Mouse (Mus musculus): ENCODE measurements at regions not wholly inside any gene's neighbourhood (a gene's known extent, or its start where the extent isn't known, plus 50 kb on each side); places are given as distances from the start of the nearest gene placed in this dataset.

GRCm38 (mm10) chr12:73491370-73491769 lies 54.8 kb downstream of the Tmem30b start:
- no peak for DNase-seq

GRCm38 (mm10) chr12:73482858-73483257 lies 63.3 kb downstream of the Tmem30b start:
- no peak for DNase-seq

- no peak for DNase-seq
Observed at GRCm38 (mm10) chr12:73482275-73482674, 63.9 kb downstream of the Tmem30b start.

- no peak for DNase-seq
Observed at GRCm38 (mm10) chr12:73481705-73482104, 64.5 kb downstream of the Tmem30b start.

GRCm38 (mm10) chr12:73481165-73481564 lies 65.0 kb downstream of the Tmem30b start:
- DNase-seq = no peak

GRCm38 (mm10) chr12:73480610-73480971 lies 65.6 kb downstream of the Tmem30b start:
- no peak for DNase-seq

GRCm38 (mm10) chr12:73479932-73480609 lies 66.1 kb downstream of the Tmem30b start:
- DNase-seq = no peak

- no peak for DNase-seq
Observed at GRCm38 (mm10) chr12:73478641-73479040, 67.6 kb downstream of the Tmem30b start.

GRCm38 (mm10) chr12:73476421-73476858 lies 69.8 kb downstream of the Tmem30b start:
- no peak for DNase-seq

GRCm38 (mm10) chr12:73475774-73476173 lies 70.4 kb downstream of the Tmem30b start:
- no peak for DNase-seq

- DNase-seq = no peak
Observed at GRCm38 (mm10) chr12:73475020-73475419, 71.2 kb downstream of the Tmem30b start.

GRCm38 (mm10) chr12:73473111-73473510 lies 73.1 kb downstream of the Tmem30b start:
- no peak for DNase-seq

- no peak for DNase-seq
Observed at GRCm38 (mm10) chr12:73471966-73472365, 74.2 kb downstream of the Tmem30b start.

GRCm38 (mm10) chr12:73466484-73466883 lies 79.7 kb downstream of the Tmem30b start:
- DNase-seq = no peak

GRCm38 (mm10) chr12:73465975-73466374 lies 80.2 kb downstream of the Tmem30b start:
- DNase-seq = no peak

- no peak for DNase-seq
Observed at GRCm38 (mm10) chr12:73464311-73464710, 81.9 kb downstream of the Tmem30b start.

GRCm38 (mm10) chr12:73462091-73462490 lies 84.1 kb downstream of the Tmem30b start:
- peak; percentile 77 for DNase-seq

GRCm38 (mm10) chr12:73460291-73460761 lies 85.9 kb downstream of the Tmem30b start:
- no peak for DNase-seq

- no peak for DNase-seq
Observed at GRCm38 (mm10) chr12:73451257-73451656, 94.9 kb downstream of the Tmem30b start.

- no peak for DNase-seq
Observed at GRCm38 (mm10) chr12:73450541-73450940, 95.7 kb downstream of the Tmem30b start.

GRCm38 (mm10) chr12:73449911-73450520 lies 96.2 kb downstream of the Tmem30b start:
- peak; percentile 47 for DNase-seq

- DNase-seq = peak; percentile 32
Observed at GRCm38 (mm10) chr12:73449069-73449468, 97.1 kb downstream of the Tmem30b start.

GRCm38 (mm10) chr12:73448388-73448965 lies 97.7 kb downstream of the Tmem30b start:
- no peak for DNase-seq

- no peak for DNase-seq
Observed at GRCm38 (mm10) chr12:73447172-73447571, 99.0 kb downstream of the Tmem30b start.
